Mouse (Mus musculus) layer of hippocampus, postnatal 25 days (tissue): ENCODE results near the gene Pitpnc1. TPM values are rescaled to one million over a fixed set of nuclear protein-coding genes. Genes with fewer than 3 reads are reported as not detected.

Experiments used
- DNase-seq, 2 experiments: peaks; one replicate each; pipeline ENCODE4 v3.0.0; 2022; ENCODE audit warnings: mixed read lengths in 2 of 2, low spot score in 1 of 2; ENCODE audit errors: extremely low spot score in 1 of 2
- total RNA-seq, 2 experiments: library from RNA; stranded (reverse); gene quantifications; 2 replicates each; pipeline ENCODE4 v1.2.3; 2021

The Pitpnc1 gene
- total RNA-seq, 2 experiments from 2014 or later, result 53.6 to 58.3 TPM

- no peak for DNase-seq
Measured at GRCm38 (mm10) chr11:107334849-107335484, 135.5 kb downstream of the Pitpnc1 start.

- DNase-seq, result no peak
Measured at GRCm38 (mm10) chr11:107332905-107333304, 137.6 kb downstream of the Pitpnc1 start.

- DNase-seq, result no peak
Measured at GRCm38 (mm10) chr11:107332332-107332731, 138.2 kb downstream of the Pitpnc1 start.

- no peak for DNase-seq
Measured at GRCm38 (mm10) chr11:107331425-107331824, 139.1 kb downstream of the Pitpnc1 start.

GRCm38 (mm10) chr11:107327326-107327725, 143.2 kb downstream of the Pitpnc1 start:
- DNase-seq, result no peak

GRCm38 (mm10) chr11:107325739-107326725, 144.5 kb downstream of the Pitpnc1 start:
- no peak for DNase-seq

GRCm38 (mm10) chr11:107325226-107325625, 145.3 kb downstream of the Pitpnc1 start:
- DNase-seq, result no peak

GRCm38 (mm10) chr11:107323173-107323572, 147.3 kb downstream of the Pitpnc1 start:
- no peak for DNase-seq

GRCm38 (mm10) chr11:107322226-107322625, 148.3 kb downstream of the Pitpnc1 start:
- no peak for DNase-seq

GRCm38 (mm10) chr11:107321819-107322218, 148.7 kb downstream of the Pitpnc1 start:
- DNase-seq, result no peak

- DNase-seq, result no peak
Measured at GRCm38 (mm10) chr11:107319861-107320260, 150.6 kb downstream of the Pitpnc1 start.

GRCm38 (mm10) chr11:107317653-107318281, 152.7 kb downstream of the Pitpnc1 start:
- no peak for DNase-seq

GRCm38 (mm10) chr11:107315475-107315874, 155.0 kb downstream of the Pitpnc1 start:
- no peak for DNase-seq

GRCm38 (mm10) chr11:107310338-107311121, 160.0 kb downstream of the Pitpnc1 start:
- DNase-seq, result no peak

- no peak for DNase-seq
Measured at GRCm38 (mm10) chr11:107306170-107306569, 164.3 kb downstream of the Pitpnc1 start.

GRCm38 (mm10) chr11:107302141-107302540, 168.4 kb downstream of the Pitpnc1 start:
- no peak for DNase-seq

GRCm38 (mm10) chr11:107300235-107300634, 170.3 kb downstream of the Pitpnc1 start:
- no peak for DNase-seq

- DNase-seq, result no peak
Measured at GRCm38 (mm10) chr11:107299511-107300120, 170.9 kb downstream of the Pitpnc1 start.

GRCm38 (mm10) chr11:107296176-107296575, 174.3 kb downstream of the Pitpnc1 start:
- no peak for DNase-seq

GRCm38 (mm10) chr11:107292036-107292435, 178.5 kb downstream of the Pitpnc1 start:
- no peak for DNase-seq
